In the genomic region with DNA sequence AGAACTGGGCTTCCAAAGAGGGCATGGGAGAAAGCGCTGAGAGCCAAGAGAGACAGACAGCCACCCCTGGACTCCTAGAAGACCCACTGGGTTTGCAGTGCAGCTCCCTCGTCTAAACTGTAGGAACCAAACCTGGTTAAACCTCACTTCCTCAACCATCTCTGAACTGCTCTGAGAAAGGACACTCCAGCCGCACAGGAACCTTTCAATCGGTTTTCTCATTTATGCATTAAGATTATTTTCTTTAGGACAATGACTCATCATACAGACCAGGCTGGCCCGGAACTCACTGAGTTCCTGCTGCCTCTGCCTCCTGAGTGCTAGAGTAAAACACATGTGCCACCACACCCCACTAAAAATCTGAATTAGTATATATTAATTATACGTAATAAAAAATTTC, we compare ENCODE assay signal across 35 mouse cellular contexts. TPM values are rescaled to one million over a fixed set of nuclear protein-coding genes. Genes with fewer than 3 reads are reported as not detected.
DNase-seq lines count a peak whose midpoint lies in the region; ATAC-seq and TF ChIP-seq lines count a peak whose summit lies in the region.
"Had no signal": no experiment of that assay in that cellular context is flagged by ENCODE, and none has a peak within 500 bp of the region (broad histone marks: within the 10 kb centered on the region; RNA-seq: fewer than 3 reads in every experiment).

No protein-coding gene starts in this region.

- no peak for ATAC-seq in midbrain, embryonic 16.5 days
- ATAC-seq: intestine, embryonic 15.5 days; liver, embryonic 12.5 days; liver, postnatal 0 days had no signal

- peaks cover 15% of the 10 kb centered on the region for H3K4me1 ChIP-seq in heart, embryonic 10.5 days
- peaks cover 6% of the 10 kb centered on the region in 2 experiments for H3K4me1 ChIP-seq in MEL (ENCODE audit: control insufficient read depth in 1 of 2, insufficient read depth in 2 of 2, low read length in 2 of 2)
- H3K4me1 ChIP-seq in midbrain, embryonic 16.5 days (ENCODE audit: control insufficient read depth, insufficient read depth, low read length), result peaks cover 23% of the 10 kb centered on the region
- peaks cover 18% of the 10 kb centered on the region for H3K4me1 ChIP-seq in embryonic facial prominence, embryonic 10.5 days
- H3K4me1 ChIP-seq: intestine, embryonic 15.5 days; liver, embryonic 12.5 days had no signal

- no peak for DNase-seq in heart, embryonic 10.5 days (ENCODE audit: low spot score)
- no peak for DNase-seq in heart, postnatal 25 days (ENCODE audit: low spot score)
- DNase-seq in layer of hippocampus, adult 2 months (ENCODE audit: low spot score in 2 of 2), result no peak
- no peak for DNase-seq in layer of hippocampus, postnatal 36 days
- DNase-seq in MEL (ENCODE audit: low read depth, low spot score), result peak; percentile 62
- DNase-seq in embryonic facial prominence, embryonic 10.5 days (ENCODE audit: low spot score), result no peak
- DNase-seq: cerebellum, adult 11 months; cerebellum, adult 9-11 months; gastrocnemius, adult 2 months; gastrocnemius, postnatal 36 days; heart, adult 18-20 months; kidney, adult 2 months; kidney, postnatal 36 days; left cerebral cortex, postnatal 4 days; liver, postnatal 0 days; lung, postnatal 4 days; thymus, adult 2 months; thymus, postnatal 36 days had no signal

- H3K9ac ChIP-seq in MEL (ENCODE audit: control insufficient read depth, low read depth, low read length, poor library complexity, severe bottlenecking), result no peak overlapping the region
- no peak overlapping the region for H3K9ac ChIP-seq in midbrain, embryonic 16.5 days (ENCODE audit: low read depth, low read length)
- H3K9ac ChIP-seq: hindbrain, embryonic 15.5 days; intestine, embryonic 15.5 days; liver, embryonic 12.5 days; liver, postnatal 0 days had no signal

- intact Hi-C loops in heart, postnatal 25 days (cut with DNase I), result no loop called here

- TF ChIP-seq POLR2A in MEL (IDR thresholded peaks at IDR 0.05; ENCODE audit: control insufficient read depth in 1 of 2, insufficient read depth in 1 of 2, low read depth in 1 of 2, low read length in 2 of 2, poor library complexity in 1 of 2), result no peak

- H3K79me2 ChIP-seq in MEL (ENCODE audit: control insufficient read depth, insufficient read depth, low read length, poor library complexity), result no peaks in the 10 kb centered on the region

- no peaks in the 10 kb centered on the region for H3K9me3 ChIP-seq in heart, embryonic 10.5 days
- no peaks in the 10 kb centered on the region for H3K9me3 ChIP-seq in MEL (replicated peaks; ENCODE audit: insufficient read depth, low read length)
- no peaks in the 10 kb centered on the region for H3K9me3 ChIP-seq in midbrain, embryonic 16.5 days (replicated peaks; ENCODE audit: control insufficient read depth, low read length, poor library complexity, severe bottlenecking)
- no peaks in the 10 kb centered on the region for H3K9me3 ChIP-seq in embryonic facial prominence, embryonic 10.5 days
- H3K9me3 ChIP-seq: G1E; hindbrain, embryonic 15.5 days; intestine, embryonic 15.5 days; liver, embryonic 12.5 days; megakaryocyte, embryonic 14.5 days had no signal

- H3K4me3 ChIP-seq in heart, embryonic 10.5 days, result no peak overlapping the region
- H3K4me3 ChIP-seq in layer of hippocampus, adult 2 months, result no peak overlapping the region
- no peak overlapping the region for H3K4me3 ChIP-seq in MEL (ENCODE audit: control insufficient read depth in 1 of 2, insufficient read depth in 1 of 2, low read depth in 2 of 2, low read length in 2 of 2)
- H3K4me3 ChIP-seq in midbrain, embryonic 16.5 days (ENCODE audit: low read depth, low read length), result no peak overlapping the region
- H3K4me3 ChIP-seq in embryonic facial prominence, embryonic 10.5 days, result no peak overlapping the region
- H3K4me3 ChIP-seq: gastrocnemius, adult 2 months; hindbrain, embryonic 15.5 days; intestine, embryonic 15.5 days; liver, embryonic 12.5 days; megakaryocyte, embryonic 14.5 days had no signal

- TF ChIP-seq RAD21 in MEL (IDR thresholded peaks at IDR 0.05; ENCODE audit: low read depth, low read length), result no peak

- TF ChIP-seq CTCF in layer of hippocampus, adult 2 months (conservative IDR thresholded peaks at IDR 0.05), result no peak
- TF ChIP-seq CTCF in MEL (IDR thresholded peaks at IDR 0.05 in 2 of 3, conservative IDR thresholded peaks at IDR 0.05 in 1 of 3; ENCODE audit: control insufficient read depth in 1 of 3, insufficient read depth in 1 of 3, low read depth in 2 of 3, low read length in 3 of 3, poor library complexity in 1 of 3, severe bottlenecking in 1 of 3), result no peak

- TF ChIP-seq EP300 in MEL (IDR thresholded peaks at IDR 0.05; ENCODE audit: low read depth in 1 of 2, low read length in 2 of 2), result no peak

- H3K27me3 ChIP-seq in heart, embryonic 10.5 days (ENCODE audit: insufficient read depth, poor library complexity, severe bottlenecking), result peaks cover 6% of the 10 kb centered on the region; the same call in 1 of the 2 replicates
- no peaks in the 10 kb centered on the region; a peak in 1 of 4 replicates for H3K27me3 ChIP-seq in MEL (ENCODE audit: control insufficient read depth in 1 of 2, insufficient read depth in 2 of 2, low read length in 2 of 2)
- H3K27me3 ChIP-seq in midbrain, embryonic 16.5 days (ENCODE audit: control insufficient read depth, insufficient read depth, low read depth, low read length), result no peaks in the 10 kb centered on the region
- H3K27me3 ChIP-seq in embryonic facial prominence, embryonic 10.5 days (replicated peaks; ENCODE audit: low read depth, poor library complexity, severe bottlenecking), result no peaks in the 10 kb centered on the region
- H3K27me3 ChIP-seq: hindbrain, embryonic 15.5 days; intestine, embryonic 15.5 days had no signal

- WGBS in heart, embryonic 10.5 days, result 81% methylated on average over 6 of the region's 6 CpGs
- 93% methylated on average over 6 of the region's 6 CpGs for WGBS in midbrain, embryonic 16.5 days
- 86% methylated on average over 6 of the region's 6 CpGs for WGBS in embryonic facial prominence, embryonic 10.5 days

- no peaks in the 10 kb centered on the region for H3K36me3 ChIP-seq in heart, embryonic 10.5 days
- peaks cover 0 to 10% of the 10 kb centered on the region in 2 experiments; a peak in 2 of 4 replicates for H3K36me3 ChIP-seq in MEL (ENCODE audit: control insufficient read depth in 1 of 2, insufficient read depth in 2 of 2, low read length in 2 of 2)
- H3K36me3 ChIP-seq in midbrain, embryonic 16.5 days (ENCODE audit: control insufficient read depth, insufficient read depth, low read length), result no peaks in the 10 kb centered on the region
- H3K36me3 ChIP-seq in embryonic facial prominence, embryonic 10.5 days (replicated peaks), result peaks cover under 1% of the 10 kb centered on the region; the same call in 1 of the 2 replicates
- H3K36me3 ChIP-seq: intestine, embryonic 15.5 days had no signal

- no peak overlapping the region for H3K4me2 ChIP-seq in midbrain, embryonic 16.5 days (ENCODE audit: low read length)
- H3K4me2 ChIP-seq: hindbrain, embryonic 15.5 days; intestine, embryonic 15.5 days; liver, embryonic 12.5 days had no signal

- H3K27ac ChIP-seq in heart, embryonic 10.5 days, result peak overlapping the region; percentile 53
- peak overlapping the region; percentile 69; the same call in 1 of the 2 replicates for H3K27ac ChIP-seq in layer of hippocampus, adult 2 months
- no peak overlapping the region for H3K27ac ChIP-seq in MEL (ENCODE audit: control insufficient read depth, low read depth, low read length)
- peak overlapping the region; percentile 68 for H3K27ac ChIP-seq in midbrain, embryonic 16.5 days (ENCODE audit: low read length)
- no peak overlapping the region for H3K27ac ChIP-seq in embryonic facial prominence, embryonic 10.5 days (replicated peaks)
- H3K27ac ChIP-seq: gastrocnemius, adult 2 months; intestine, embryonic 15.5 days; liver, embryonic 12.5 days had no signal

RNA-seq across cellular contexts. Expression of gene Gast, which starts 6.4 kb away (rescaled TPM):
- not detected in 2 replicates for polyA plus RNA-seq in heart, embryonic 10.5 days (2016; fragmentation: Nextera tagmentation; extraction: Ambion mirVana)
- total RNA-seq in heart, postnatal 25 days (2021), result not detected
- not detected for total RNA-seq in layer of hippocampus, adult 2 months (2021)
- total RNA-seq in layer of hippocampus, postnatal 36 days (2021), result not detected
- not detected in 2 replicates for total RNA-seq in MEL (2012; rRNA removed)
- polyA plus RNA-seq in MEL (2012; ENCODE audit: insufficient read depth in 1 of 2, insufficient read length in 2 of 2, low read depth in 1 of 2, low replicate concordance in 2 of 2, missing spikeins in 1 of 2), result not detected
- 0.46 and 1.6 TPM in 2 replicates for polyA plus RNA-seq in midbrain, embryonic 16.5 days (2015; fragmentation: Nextera tagmentation; extraction: Ambion mirVana)
- polyA plus RNA-seq in embryonic facial prominence, embryonic 10.5 days (2016; fragmentation: Nextera tagmentation; extraction: Ambion mirVana), result 0.37 TPM in 1 of 2 replicates, not detected in the other
- total RNA-seq: adrenal gland, postnatal 14 days; common myeloid progenitor, adult 5-6 weeks; G1E; gastrocnemius, adult 2 months; gastrocnemius, postnatal 36 days; heart, adult 18-20 months; heart, postnatal 14 days; layer of hippocampus, adult 8-10 months; layer of hippocampus, postnatal 25 days; left cerebral cortex, postnatal 4 days; monocyte, adult 5-6 weeks had no signal
- polyA plus RNA-seq: frontal cortex, adult 2 months; G1E; heart, embryonic 14.5 days; kidney, adult 2 months; kidney, embryonic 16.5 days; liver, embryonic 12.5 days; liver, postnatal 0 days; lung, embryonic 16.5 days; neural tube, embryonic 14.5 days had no signal

RNA-seq across cellular contexts. Expression of gene Eif1, which starts 8.1 kb away (rescaled TPM):
- polyA plus RNA-seq in heart, embryonic 10.5 days (2016; fragmentation: Nextera tagmentation; extraction: Ambion mirVana), result 1,444 and 1,503 TPM in 2 replicates
- 1,000 to 10,000 TPM; 1,459 to 1,550 TPM for total RNA-seq in heart, postnatal 25 days (2021)
- total RNA-seq in layer of hippocampus, adult 2 months (2021), result 100 to 1,000 TPM; 713 to 750 TPM
- total RNA-seq in layer of hippocampus, postnatal 36 days (2021), result 100 to 1,000 TPM; 775 to 777 TPM
- total RNA-seq in MEL (2012; rRNA removed), result 320 and 383 TPM in 2 replicates
- 100 to 1,000 TPM; 289 to 926 TPM for polyA plus RNA-seq in MEL (2012; ENCODE audit: insufficient read depth in 1 of 2, insufficient read length in 2 of 2, low read depth in 1 of 2, low replicate concordance in 2 of 2, missing spikeins in 1 of 2)
- polyA plus RNA-seq in midbrain, embryonic 16.5 days (2015; fragmentation: Nextera tagmentation; extraction: Ambion mirVana), result 1,185 and 1,247 TPM in 2 replicates
- 1,675 and 1,681 TPM in 2 replicates for polyA plus RNA-seq in embryonic facial prominence, embryonic 10.5 days (2016; fragmentation: Nextera tagmentation; extraction: Ambion mirVana)

RNA-seq across cellular contexts. Expression of gene Hap1, which starts 28.2 kb away (rescaled TPM):
- polyA plus RNA-seq in heart, embryonic 10.5 days (2016; fragmentation: Nextera tagmentation; extraction: Ambion mirVana), result 5.1 and 8.4 TPM in 2 replicates
- 1 to 10 TPM in 1 of 2 experiments, under 1 TPM in 1; 0.83 to 1.2 TPM for total RNA-seq in heart, postnatal 25 days (2021)
- total RNA-seq in layer of hippocampus, adult 2 months (2021), result 100 to 1,000 TPM; 169 to 174 TPM
- 100 to 1,000 TPM; 148 to 154 TPM for total RNA-seq in layer of hippocampus, postnatal 36 days (2021)
- total RNA-seq in MEL (2012; rRNA removed), result 6.6 and 10.9 TPM in 2 replicates
- polyA plus RNA-seq in MEL (2012; ENCODE audit: insufficient read depth in 1 of 2, insufficient read length in 2 of 2, low read depth in 1 of 2, low replicate concordance in 2 of 2, missing spikeins in 1 of 2), result 10 to 100 TPM in 1 of 2 experiments, not detected in 1; 34.8 TPM
- polyA plus RNA-seq in midbrain, embryonic 16.5 days (2015; fragmentation: Nextera tagmentation; extraction: Ambion mirVana), result 417 and 440 TPM in 2 replicates
- polyA plus RNA-seq in embryonic facial prominence, embryonic 10.5 days (2016; fragmentation: Nextera tagmentation; extraction: Ambion mirVana), result 14.0 and 14.2 TPM in 2 replicates
- total RNA-seq: common myeloid progenitor, adult 5-6 weeks; monocyte, adult 5-6 weeks had no signal
- polyA plus RNA-seq: G1E had no signal

RNA-seq across cellular contexts. Expression of gene Krt42, which starts 58.1 kb away (rescaled TPM):
- polyA plus RNA-seq in heart, embryonic 10.5 days (2016; fragmentation: Nextera tagmentation; extraction: Ambion mirVana), result not detected in 2 replicates
- total RNA-seq in heart, postnatal 25 days (2021), result not detected
- total RNA-seq in layer of hippocampus, adult 2 months (2021), result not detected
- total RNA-seq in layer of hippocampus, postnatal 36 days (2021), result not detected
- total RNA-seq in MEL (2012; rRNA removed), result not detected in 2 replicates
- polyA plus RNA-seq in MEL (2012; ENCODE audit: insufficient read depth in 1 of 2, insufficient read length in 2 of 2, low read depth in 1 of 2, low replicate concordance in 2 of 2, missing spikeins in 1 of 2), result not detected
- 0.20 TPM in 1 of 2 replicates, not detected in the other for polyA plus RNA-seq in midbrain, embryonic 16.5 days (2015; fragmentation: Nextera tagmentation; extraction: Ambion mirVana)
- not detected in 2 replicates for polyA plus RNA-seq in embryonic facial prominence, embryonic 10.5 days (2016; fragmentation: Nextera tagmentation; extraction: Ambion mirVana)
- total RNA-seq: adrenal gland, postnatal 14 days; common myeloid progenitor, adult 5-6 weeks; gastrocnemius, adult 2 months; gastrocnemius, postnatal 36 days; heart, adult 18-20 months; heart, postnatal 14 days; layer of hippocampus, adult 8-10 months; layer of hippocampus, postnatal 25 days; left cerebral cortex, postnatal 4 days; monocyte, adult 5-6 weeks had no signal
- polyA plus RNA-seq: G1E; heart, embryonic 14.5 days; hindbrain, embryonic 15.5 days; intestine, embryonic 15.5 days; kidney, adult 2 months; kidney, embryonic 16.5 days; liver, embryonic 12.5 days; liver, postnatal 0 days; lung, embryonic 16.5 days; neural tube, embryonic 14.5 days had no signal

Comparison
In these comparisons a context has a peak if more than half of its experiments do, and no peak if none do; other contexts are left out.
1. H3K27ac ChIP-seq: peak in heart, embryonic 10.5 days (single experiment), layer of hippocampus, adult 2 months (single experiment) and midbrain, embryonic 16.5 days (single experiment); none in MEL (single experiment) and embryonic facial prominence, embryonic 10.5 days (single experiment).
2. RNA of gene Hap1, which starts 28.2 kb away (total RNA-seq): 169 to 174 TPM in layer of hippocampus, adult 2 months and 148 to 154 TPM in layer of hippocampus, postnatal 36 days; 6.6 to 10.9 TPM in MEL and 0.83 to 1.2 TPM in heart, postnatal 25 days; every median in the first group is over 10 times any median in the second.